Mouse (Mus musculus) C2C12 (cell line): ENCODE measurements at regions not wholly inside any gene's neighbourhood (a gene's known extent, or its start where the extent isn't known, plus 50 kb on each side); places are given as distances from the start of the nearest gene placed in this dataset.

Source experiments
- CEBPB ChIP-seq: IDR thresholded peaks from one replicate; pipeline ENCODE4 v1.6.1; 2011; ENCODE audit warnings: low read depth, mild to moderate bottlenecking, control low read depth, moderate library complexity
- CTCF ChIP-seq: IDR thresholded peaks from one replicate; pipeline ENCODE4 v1.5.1; 2011; ENCODE audit not compliant: control insufficient read depth, insufficient read depth, insufficient read length
- FOSL1 ChIP-seq: IDR thresholded peaks from one replicate; pipeline ENCODE4 v1.8.0; 2011; ENCODE audit warnings: mild to moderate bottlenecking, low read length; ENCODE audit not compliant: poor library complexity, insufficient read depth, severe bottlenecking
- MAX ChIP-seq: IDR thresholded peaks from one replicate; pipeline ENCODE4 v1.6.1; 2011; ENCODE audit warnings: mild to moderate bottlenecking, control low read depth
- MYOD1 ChIP-seq: IDR thresholded peaks from one replicate; pipeline ENCODE4 v1.6.1; 2011; ENCODE audit warnings: low read depth; ENCODE audit not compliant: control insufficient read depth, insufficient read length
- MYOG ChIP-seq: IDR thresholded peaks from one replicate; pipeline ENCODE4 v1.6.1; 2011; ENCODE audit not compliant: control insufficient read depth, insufficient read length; ENCODE audit errors: extremely low read depth
- USF1 ChIP-seq: IDR thresholded peaks from one replicate; pipeline ENCODE4 v1.6.1; 2011; ENCODE audit warnings: low read depth, mild to moderate bottlenecking, control low read depth, moderate library complexity

DNA sequence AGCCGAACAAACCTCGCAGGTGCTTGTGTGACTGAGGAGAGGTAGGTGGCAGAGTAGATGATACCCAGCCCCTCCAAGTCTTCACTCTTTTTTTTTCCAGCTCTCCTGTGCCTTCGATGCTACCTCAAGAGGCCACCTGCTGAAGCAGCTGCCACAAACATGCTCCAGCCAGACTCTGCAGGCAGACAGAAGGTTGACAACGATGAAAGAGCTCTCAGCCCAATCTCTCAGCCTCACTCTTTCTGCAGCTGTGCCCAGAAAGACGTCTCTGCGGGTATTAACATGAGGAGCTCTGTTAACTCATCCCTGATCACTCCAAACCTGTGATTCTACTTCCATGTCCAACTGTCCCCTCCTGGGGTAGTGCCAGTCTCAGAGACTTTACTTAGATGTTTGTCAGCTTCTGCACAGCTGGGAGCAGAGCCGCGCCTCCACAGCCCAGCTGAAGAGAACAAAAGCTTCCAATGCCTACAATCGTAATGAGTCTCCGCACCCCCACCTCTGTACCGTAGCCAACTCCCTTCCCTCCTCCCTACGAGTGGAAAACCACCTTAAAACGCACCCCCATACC lies 2512.8 kb upstream of the 5930422O12Rik start:
- no peak for TF ChIP-seq CTCF
- TF ChIP-seq USF1: no peak
- no peak for TF ChIP-seq MYOD1
- no peak for TF ChIP-seq FOSL1
- TF ChIP-seq MAX: no peak
- TF ChIP-seq CEBPB: no peak
- TF ChIP-seq MYOG: no peak
